Mouse (Mus musculus): ENCODE measurements around the gene Zbed6.
"Not testable (repeated sequence)": the region's sequence is repeated elsewhere in the genome, so short reads cannot be mapped to it uniquely, and the experiment has no call there.

Gene Zbed6

DNA sequence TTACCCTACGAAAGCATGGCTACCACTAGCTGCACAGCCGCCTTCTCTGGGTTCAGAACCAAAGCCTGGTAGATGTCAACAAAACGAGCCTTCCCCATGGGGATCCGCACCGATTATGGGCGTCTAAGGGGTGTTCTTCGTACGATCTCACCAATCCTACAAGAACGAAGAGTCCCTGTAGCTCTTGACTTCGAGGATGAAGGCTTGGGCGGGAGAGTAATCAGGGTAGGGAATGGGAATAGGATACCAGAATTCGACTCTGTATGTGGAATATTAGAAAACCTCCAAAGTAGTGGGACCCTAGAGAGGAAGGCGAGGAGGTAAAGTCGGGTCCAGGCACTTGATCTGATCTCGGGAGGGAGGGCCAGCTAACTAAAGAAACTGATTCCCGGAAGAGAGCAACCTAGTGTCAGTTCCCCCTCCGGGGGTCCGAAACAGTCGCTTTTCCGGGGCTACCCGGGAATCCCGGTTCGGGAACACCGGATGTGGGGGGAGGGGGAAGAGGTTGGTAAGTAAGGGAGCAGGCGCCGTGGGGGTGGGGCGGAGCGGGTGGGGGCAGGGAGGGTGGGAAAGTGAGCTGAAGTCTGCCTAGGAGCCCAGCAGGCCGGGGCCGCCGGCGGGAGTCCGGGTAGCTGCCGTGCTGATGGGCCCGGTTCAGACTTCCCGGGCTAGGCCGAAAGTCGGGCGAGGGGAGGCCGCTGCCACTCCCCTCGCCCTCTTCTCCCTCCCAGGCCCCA is at the start of gene Zbed6:
TSS of gene Zbed6 (minus strand) at position 420 of the 737 bp plus-strand sequence.
- no peak for DNase-seq (ENCODE audit: low read depth, low spot score)

DNA sequence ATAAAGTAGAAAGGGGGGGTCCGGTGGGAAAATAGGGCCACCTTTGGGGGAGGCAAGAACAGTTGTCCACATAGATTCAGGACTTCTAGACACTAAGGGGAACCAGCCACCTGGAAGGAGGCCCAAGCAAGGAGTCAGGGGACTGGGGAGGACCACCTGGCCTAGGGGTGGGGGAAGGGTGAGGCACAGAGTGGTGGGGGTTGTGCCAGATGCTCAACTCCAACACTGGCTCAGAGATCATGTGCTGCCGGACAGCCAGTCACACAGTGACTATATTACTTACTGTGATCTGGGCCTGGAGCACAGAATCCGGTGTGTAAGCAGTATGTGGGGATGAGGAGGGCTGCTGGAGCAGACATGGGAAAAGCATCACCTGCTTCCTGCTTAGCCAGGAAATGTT is 48.6 kb upstream of the Zbed6 start:
- no peak for DNase-seq (ENCODE audit: low read depth, low spot score)

DNA sequence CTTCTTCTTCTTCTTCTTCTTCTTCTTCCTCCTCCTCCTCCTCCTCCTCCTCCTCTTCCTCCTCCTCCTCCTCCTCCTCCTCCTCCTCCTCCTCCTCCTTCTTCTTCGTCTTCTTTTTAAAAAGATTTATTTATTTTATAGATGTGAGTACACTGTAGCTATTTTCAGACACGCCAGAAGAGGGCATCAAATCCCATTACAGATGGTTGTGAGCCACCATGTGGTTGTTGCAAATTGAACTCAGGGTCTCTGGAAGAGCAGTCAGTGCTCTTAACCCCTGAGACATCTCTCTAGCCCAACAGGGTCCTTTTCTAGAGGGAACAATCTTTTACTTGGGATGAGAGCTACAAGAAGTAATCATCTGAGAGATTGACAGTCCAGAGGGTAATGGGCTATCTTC is 41.1 kb upstream of the Zbed6 start:
- DNase-seq (ENCODE audit: low read depth, low spot score), result peak; percentile 41

- no peak for DNase-seq (ENCODE audit: low read depth, low spot score)
These were observed 37.4 kb upstream of the Zbed6 start for GRCm38 (mm10) chr1:133697935-133698620.

DNA sequence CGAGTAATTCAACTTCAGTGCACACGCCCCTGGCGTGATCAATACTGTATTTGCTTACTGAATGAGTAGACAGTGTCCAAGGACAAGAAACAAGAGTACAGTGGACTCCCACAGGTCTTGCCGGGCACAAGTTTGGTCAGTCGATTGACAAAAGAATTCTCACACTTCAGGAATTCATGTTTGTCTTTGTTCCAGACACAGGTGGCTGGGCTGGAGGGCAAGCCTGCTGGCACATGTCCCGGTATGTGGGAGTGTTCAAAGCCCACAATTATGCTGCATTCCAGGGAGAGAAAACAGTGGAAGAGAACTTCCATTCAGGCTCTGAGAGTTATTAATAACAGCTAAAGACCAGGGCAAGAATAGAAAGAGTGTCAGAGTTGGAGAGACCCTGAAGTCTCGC is 35.2 kb upstream of the Zbed6 start:
- DNase-seq (ENCODE audit: low read depth, low spot score), result no peak

- DNase-seq (ENCODE audit: low read depth, low spot score), result peak; percentile 58
These were observed 34.2 kb upstream of the Zbed6 start for GRCm38 (mm10) chr1:133694876-133695275.

DNA sequence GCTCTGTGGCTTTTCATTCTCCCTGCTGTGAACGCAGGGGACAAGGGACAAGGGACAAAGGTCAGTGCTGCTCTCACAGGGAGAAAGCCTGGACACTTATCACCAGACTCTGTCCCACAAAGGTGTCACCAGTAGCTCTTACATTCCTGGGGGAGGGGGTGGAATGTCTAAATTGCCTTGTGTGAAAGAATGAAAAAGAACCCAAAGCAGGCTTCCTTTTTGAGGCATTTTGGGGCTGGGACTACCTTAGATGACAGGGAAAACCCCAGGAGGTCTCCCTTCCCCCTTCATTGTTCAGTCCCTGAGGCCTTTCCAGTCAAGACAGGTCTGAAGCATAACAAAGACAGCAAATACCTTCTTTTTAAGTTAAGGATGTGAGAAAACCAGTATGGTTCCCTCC is 33.6 kb upstream of the Zbed6 start:
- DNase-seq (ENCODE audit: low read depth, low spot score), result peak; percentile 32

GRCm38 (mm10) chr1:133693536-133694114 is 32.9 kb upstream of the Zbed6 start:
- DNase-seq (ENCODE audit: low read depth, low spot score), result no peak

DNA sequence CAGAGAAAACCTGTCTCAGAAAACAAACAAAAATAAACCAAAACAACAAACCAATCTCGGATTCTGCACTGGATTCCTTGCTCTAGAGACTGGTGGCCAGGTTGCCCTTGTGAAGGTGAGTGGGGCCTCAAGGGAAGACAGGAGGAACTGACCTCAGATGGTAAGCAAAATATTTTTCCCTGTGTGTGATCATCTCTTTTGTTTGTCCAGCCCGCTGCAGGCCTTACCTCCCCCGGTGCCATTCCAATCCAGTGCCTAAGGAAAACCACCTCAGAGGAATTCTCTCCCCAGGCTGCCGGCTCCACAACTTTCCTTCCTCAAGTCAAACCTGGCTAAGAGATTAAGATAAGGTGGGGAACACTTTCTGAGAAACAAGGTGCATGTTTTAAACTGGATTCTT is 31.5 kb upstream of the Zbed6 start:
- no peak for DNase-seq (ENCODE audit: low read depth, low spot score)

DNA sequence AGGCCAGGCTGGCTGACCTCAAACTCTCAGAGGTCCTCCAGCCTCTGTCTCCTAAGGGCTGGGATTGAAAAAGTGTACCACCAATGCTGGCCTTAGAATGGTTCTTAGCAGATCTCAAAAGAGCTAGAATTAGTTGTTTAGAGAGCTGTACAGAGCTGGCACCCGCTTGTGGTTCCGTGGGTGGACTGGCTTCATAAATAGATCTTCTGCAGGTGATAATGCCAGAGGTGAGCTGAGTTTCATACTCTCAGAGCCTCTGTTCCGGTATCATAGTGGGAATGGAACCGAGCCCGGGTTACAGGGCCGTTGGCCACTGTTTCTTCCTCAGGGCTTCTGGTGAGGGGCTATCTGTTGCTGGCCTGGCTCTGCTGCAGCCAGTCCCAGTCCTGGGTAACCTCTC is 30.4 kb upstream of the Zbed6 start:
- DNase-seq (ENCODE audit: low read depth, low spot score), result peak; percentile 53

DNA sequence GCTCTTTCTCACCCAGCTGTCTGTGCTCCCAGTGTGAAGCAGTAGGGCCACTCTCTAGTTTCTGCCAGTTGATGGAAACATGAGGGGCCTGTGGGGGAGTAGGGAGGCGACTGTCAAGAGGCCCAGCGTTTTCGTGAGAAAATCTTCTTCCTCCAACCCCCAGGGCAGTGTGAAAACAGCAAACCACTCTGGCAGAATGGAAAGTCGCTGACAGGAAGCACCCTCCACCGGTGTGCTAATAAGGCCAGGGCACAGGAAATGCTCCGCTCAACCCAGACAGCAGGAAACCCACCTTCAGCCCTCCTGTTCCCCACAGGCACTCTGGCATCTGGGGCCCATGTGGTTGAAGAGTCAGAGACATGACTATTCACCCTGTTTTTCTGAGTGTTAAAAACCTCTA is 29.2 kb upstream of the Zbed6 start, which contains the start of gene Lax1:
TSS of gene Lax1 (minus strand) at position 212 of the 400 bp plus-strand sequence.
- peak; percentile 89 for DNase-seq (ENCODE audit: low read depth, low spot score)

DNA sequence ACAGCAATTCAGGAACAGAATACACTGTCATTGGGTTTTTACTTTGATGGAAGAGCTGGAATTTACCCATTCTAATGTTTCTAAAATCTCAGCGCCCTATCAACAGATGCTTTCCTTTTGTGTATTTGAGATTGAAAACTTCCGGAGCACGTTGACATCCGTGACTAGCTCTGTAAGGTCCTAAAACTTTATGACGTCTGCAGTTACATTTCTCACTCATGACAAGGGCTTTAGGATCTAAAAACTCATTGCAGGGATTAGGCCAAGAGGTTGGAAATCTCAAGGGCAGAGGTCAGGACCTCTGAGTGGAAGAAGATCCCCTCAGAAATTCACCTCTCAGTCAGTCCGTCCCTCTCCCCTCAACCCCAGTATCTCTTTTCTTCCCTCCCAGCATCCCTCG is 27.6 kb upstream of the Zbed6 start:
- DNase-seq (ENCODE audit: low read depth, low spot score), result peak; percentile 35

DNA sequence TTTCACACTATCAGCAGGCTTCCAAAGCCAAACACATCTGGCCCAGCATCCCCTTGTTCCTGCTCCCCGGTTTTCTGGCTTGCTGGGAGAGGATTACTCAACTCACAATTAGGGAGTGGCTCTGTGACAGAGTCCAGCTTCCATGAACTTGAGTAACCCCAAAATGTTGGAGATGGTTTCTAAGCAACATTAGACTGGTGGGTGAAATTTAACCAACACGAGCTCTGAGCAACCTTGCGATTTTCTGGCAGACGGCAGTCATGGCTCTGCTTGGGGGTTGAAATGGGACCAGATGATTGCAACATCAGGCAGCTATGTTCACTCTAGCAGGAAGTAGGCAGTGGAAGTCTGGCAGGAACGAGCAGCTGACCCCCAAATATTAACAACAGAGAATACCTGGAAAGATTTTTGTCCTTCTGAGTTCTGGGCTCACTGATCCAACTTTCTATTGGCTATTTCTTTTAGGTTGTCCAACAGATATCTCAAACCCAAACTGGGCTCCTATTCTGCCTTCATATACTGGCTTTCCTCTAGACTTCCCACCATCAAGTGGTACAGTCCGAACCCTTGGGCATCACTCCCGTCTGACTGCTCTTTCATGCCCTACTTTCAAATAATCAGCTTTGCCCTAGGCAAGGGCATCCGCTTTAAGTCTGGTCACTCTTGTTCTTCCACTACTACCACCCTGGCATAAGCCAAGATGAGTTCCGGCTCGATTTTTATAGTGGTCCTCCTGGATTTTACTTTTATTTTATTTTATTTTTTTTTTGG is 25.2 kb upstream of the Zbed6 start:
- DNase-seq (ENCODE audit: low read depth, low spot score), result no peak

- no peak for DNase-seq (ENCODE audit: low read depth, low spot score)
These were observed 11.1 kb upstream of the Zbed6 start for GRCm38 (mm10) chr1:133671801-133672200.

DNA sequence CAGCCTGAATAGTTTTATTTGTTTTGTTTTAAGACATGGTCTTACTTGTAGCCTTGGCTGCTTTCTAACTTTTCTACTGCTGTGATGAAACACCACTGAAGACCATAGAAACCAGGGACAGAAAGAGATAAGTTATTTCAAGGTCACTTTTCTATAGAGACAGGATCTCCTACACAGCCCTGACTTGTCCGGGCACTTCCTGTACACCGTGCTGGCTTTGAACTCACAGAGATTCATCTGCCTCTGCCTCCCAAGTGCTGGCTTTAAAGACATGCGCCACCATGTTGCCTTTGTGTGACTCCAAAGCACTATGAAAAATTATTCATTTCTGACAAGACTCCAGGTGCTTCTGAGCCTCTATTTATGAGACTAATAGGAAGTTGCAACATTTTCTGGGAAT is 10.6 kb upstream of the Zbed6 start:
- DNase-seq (ENCODE audit: low read depth, low spot score), result no peak

GRCm38 (mm10) chr1:133670776-133671175 is 10.1 kb upstream of the Zbed6 start:
- DNase-seq (ENCODE audit: low read depth, low spot score), result no peak

DNA sequence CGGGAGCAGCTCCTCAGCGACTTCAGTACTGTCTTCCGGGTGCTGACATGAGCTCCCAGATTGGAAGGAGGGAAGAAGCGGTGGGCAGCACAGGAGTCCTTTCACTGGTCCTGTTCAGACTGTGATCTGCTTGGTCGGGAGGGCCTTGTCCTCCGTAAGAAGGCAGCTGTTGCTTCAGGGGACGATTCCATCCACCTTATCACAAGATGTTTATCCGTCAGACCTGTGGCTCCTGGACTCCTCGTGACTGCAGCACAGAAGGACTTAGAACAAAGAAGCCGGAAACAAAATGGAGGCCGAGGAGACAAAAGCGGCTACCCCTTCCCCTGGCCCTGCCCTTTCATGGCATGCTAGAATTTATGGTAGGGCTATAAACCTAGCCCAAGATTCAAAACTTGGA is 9.5 kb upstream of the Zbed6 start:
- DNase-seq (ENCODE audit: low read depth, low spot score), result no peak

GRCm38 (mm10) chr1:133668618-133669017 is 7.9 kb upstream of the Zbed6 start:
- no peak for DNase-seq (ENCODE audit: low read depth, low spot score)

GRCm38 (mm10) chr1:133667721-133668120 is 7.0 kb upstream of the Zbed6 start:
- DNase-seq (ENCODE audit: low read depth, low spot score), result no peak

GRCm38 (mm10) chr1:133665713-133666112 is 5.0 kb upstream of the Zbed6 start:
- not testable (repeated sequence) for DNase-seq (ENCODE audit: low read depth, low spot score)

- no peak for DNase-seq (ENCODE audit: low read depth, low spot score)
These were observed 3.7 kb upstream of the Zbed6 start for GRCm38 (mm10) chr1:133664203-133664970.
